In genomic region chr16:33944772-33945171, GRCm38 (mm10) we compare ENCODE assay signal across 11 mouse cellular contexts. TPM values are rescaled to one million over a fixed set of nuclear protein-coding genes. Genes with fewer than 3 reads are reported as not detected.
A peak's percentile ranks its signal among the peaks of the same experiment; 100 is the strongest.
DNase-seq lines count a peak whose midpoint lies in the region; ATAC-seq and TF ChIP-seq lines count a peak whose summit lies in the region.
"Had no signal": no experiment of that assay in that cellular context is flagged by ENCODE, and none has a peak within 500 bp of the region (broad histone marks: within the 10 kb centered on the region; RNA-seq: fewer than 3 reads in every experiment).

No protein-coding gene starts in this region.

- H3K4me3 ChIP-seq in stomach, embryonic 14.5 days (ENCODE audit: low read depth, low read length) = no peak overlapping the region
- H3K4me3 ChIP-seq in stomach, postnatal 0 days (ENCODE audit: low read depth, low read length) = no peak overlapping the region
- no peak overlapping the region for H3K4me3 ChIP-seq in kidney, embryonic 16.5 days (ENCODE audit: low read length)
- H3K4me3 ChIP-seq: limb, embryonic 12.5 days had no signal

- H3K9me3 ChIP-seq in stomach, embryonic 14.5 days (ENCODE audit: control insufficient read depth, low read depth, low read length) = no peaks in the 10 kb centered on the region
- H3K9me3 ChIP-seq in stomach, postnatal 0 days (ENCODE audit: control insufficient read depth, low read length) = no peaks in the 10 kb centered on the region
- H3K9me3 ChIP-seq in kidney, embryonic 16.5 days (ENCODE audit: low read length) = no peaks in the 10 kb centered on the region
- H3K9me3 ChIP-seq: limb, embryonic 12.5 days had no signal

- peak; percentile 35 to 59 for DNase-seq in heart, adult 18-20 months
- no peak for DNase-seq in heart, postnatal 36 days
- no peak for DNase-seq in stomach, postnatal 0 days (ENCODE audit: low spot score)
- DNase-seq in frontal cortex, postnatal 14 days (ENCODE audit: low spot score in 2 of 2) = no peak
- no peak for DNase-seq in urinary bladder, postnatal 10 days (ENCODE audit: low spot score)
- DNase-seq in urinary bladder, postnatal 36 days (ENCODE audit: low spot score in 2 of 2) = no peak
- DNase-seq: retina, postnatal 1 day had no signal

- no peak for TF ChIP-seq EP300 in stomach, postnatal 0 days (optimal IDR thresholded peaks at IDR 0.05)

- WGBS in stomach, embryonic 14.5 days = 14% methylated on average over 6 of the region's 6 CpGs
- WGBS in stomach, postnatal 0 days = 37% methylated on average over 6 of the region's 6 CpGs
- 37% methylated on average over 6 of the region's 6 CpGs for WGBS in kidney, embryonic 16.5 days

- H3K27ac ChIP-seq in stomach, embryonic 14.5 days (ENCODE audit: low read length) = peak overlapping the region; percentile 30; the same call in 1 of the 2 replicates
- H3K27ac ChIP-seq in stomach, postnatal 0 days (replicated peaks) = no peak overlapping the region
- H3K27ac ChIP-seq in kidney, embryonic 16.5 days (ENCODE audit: low read length) = no peak overlapping the region
- H3K27ac ChIP-seq: limb, embryonic 12.5 days had no signal

- intact Hi-C loops in heart, postnatal 36 days (cut with DNase I) = loop anchor here (10.0 kb wide), 1 partner anchor 640 kb away; no protein-coding TSS in a partner anchor

- ATAC-seq in stomach, embryonic 14.5 days (ENCODE audit: insufficient number of reproducible peaks, insufficient read depth, low FRiP score, low read depth) = no peak
- no peak for ATAC-seq in stomach, postnatal 0 days (ENCODE audit: low FRiP score, low TSS enrichment)
- ATAC-seq in kidney, embryonic 16.5 days (ENCODE audit: low FRiP score, low TSS enrichment) = 0 out of 2 replicates have a peak, but pooled peaks have one; percentile 12
- ATAC-seq: Patski had no signal

- no peak overlapping the region for H3K9ac ChIP-seq in stomach, embryonic 14.5 days (replicated peaks; ENCODE audit: low read depth, low read length)
- H3K9ac ChIP-seq in stomach, postnatal 0 days (ENCODE audit: low read length) = no peak overlapping the region
- no peak overlapping the region for H3K9ac ChIP-seq in kidney, embryonic 16.5 days (replicated peaks; ENCODE audit: low read length)
- H3K9ac ChIP-seq: limb, embryonic 12.5 days had no signal

- H3K4me1 ChIP-seq in stomach, embryonic 14.5 days (ENCODE audit: control insufficient read depth, insufficient read depth, low read length) = peaks cover 42% of the 10 kb centered on the region
- H3K4me1 ChIP-seq in stomach, postnatal 0 days (replicated peaks; ENCODE audit: control insufficient read depth, insufficient read depth) = peaks cover 12% of the 10 kb centered on the region
- H3K4me1 ChIP-seq in kidney, embryonic 16.5 days (ENCODE audit: insufficient read depth, low read length) = peaks cover 42% of the 10 kb centered on the region

- H3K27me3 ChIP-seq in stomach, embryonic 14.5 days (ENCODE audit: control insufficient read depth, insufficient read depth, low read length) = no peaks in the 10 kb centered on the region
- no peaks in the 10 kb centered on the region for H3K27me3 ChIP-seq in stomach, postnatal 0 days (ENCODE audit: control insufficient read depth, insufficient read depth, low read length)
- H3K27me3 ChIP-seq in kidney, embryonic 16.5 days (ENCODE audit: insufficient read depth, low read length) = no peaks in the 10 kb centered on the region
- H3K27me3 ChIP-seq: limb, embryonic 12.5 days; Patski had no signal

- H3K4me2 ChIP-seq in stomach, embryonic 14.5 days (replicated peaks; ENCODE audit: low read depth, low read length) = no peak overlapping the region
- no peak overlapping the region for H3K4me2 ChIP-seq in stomach, postnatal 0 days (replicated peaks; ENCODE audit: low read depth)
- no peak overlapping the region for H3K4me2 ChIP-seq in kidney, embryonic 16.5 days (replicated peaks; ENCODE audit: low read depth, low read length)
- H3K4me2 ChIP-seq: limb, embryonic 12.5 days had no signal

- H3K36me3 ChIP-seq in stomach, embryonic 14.5 days (ENCODE audit: control insufficient read depth, insufficient read depth, low read length) = peaks cover 2% of the 10 kb centered on the region; the same call in 1 of the 2 replicates
- H3K36me3 ChIP-seq in stomach, postnatal 0 days (ENCODE audit: control insufficient read depth, insufficient read depth, low read length) = no peaks in the 10 kb centered on the region
- H3K36me3 ChIP-seq in kidney, embryonic 16.5 days (ENCODE audit: insufficient read depth, low read length) = peaks cover 5% of the 10 kb centered on the region; the same call in 1 of the 2 replicates

- TF ChIP-seq CTCF in stomach, postnatal 0 days (IDR thresholded peaks at IDR 0.05; ENCODE audit: low read depth) = no peak

RNA-seq across cellular contexts. Expression of gene Umps, which starts 22.1 kb away (rescaled TPM):
- 1 to 10 TPM; 8.6 to 9.6 TPM for total RNA-seq in heart, adult 18-20 months (2021)
- total RNA-seq in heart, postnatal 36 days (2021) = 1 to 10 TPM; 7.9 to 8.6 TPM
- 62.9 and 65.7 TPM in 2 replicates for polyA plus RNA-seq in stomach, embryonic 14.5 days (2014; fragmentation: Nextera tagmentation; extraction: Ambion mirVana)
- 24.0 and 26.4 TPM in 2 replicates for polyA plus RNA-seq in stomach, postnatal 0 days (2015; fragmentation: Nextera tagmentation; extraction: Ambion mirVana)
- 66.3 and 66.6 TPM in 2 replicates for polyA plus RNA-seq in kidney, embryonic 16.5 days (2015; fragmentation: Nextera tagmentation; extraction: Ambion mirVana)

Comparison
In these comparisons a context has a peak if more than half of its experiments do, and no peak if none do; other contexts are left out.
1. DNase-seq: peak in heart, adult 18-20 months (2 of 2); none in heart, postnatal 36 days (0 of 2), stomach, postnatal 0 days (single experiment), frontal cortex, postnatal 14 days (0 of 2), urinary bladder, postnatal 10 days (single experiment) and urinary bladder, postnatal 36 days (0 of 2).